Mouse (Mus musculus) embryonic facial prominence, embryonic 15.5 days (tissue): ENCODE data around the gene Mid1. TPM values are rescaled to one million over a fixed set of nuclear protein-coding genes. Genes with fewer than 3 reads are reported as not detected.

Experiments
- ATAC-seq: fragments of 200-750 bp; cut with Nextera tagmentation; 2 replicates; pipeline ENCODE4 v1.8.0; 2017; ENCODE audit warnings: low read depth, moderate TSS enrichment; ENCODE audit not compliant: insufficient number of reproducible peaks, low FRiP score, low TSS enrichment
- H3K27ac ChIP-seq: fragments of 300-500 bp; sonication (generic); replicated peaks from 2 replicates; pipeline ENCODE4 v1.5.1; 2015; ENCODE audit warnings: mild to moderate bottlenecking, inconsistent platforms
- H3K27me3 ChIP-seq: fragments of 300-500 bp; sonication (generic); 2 replicates; pipeline ENCODE4 v1.6.1; 2015; ENCODE audit warnings: inconsistent platforms
- H3K36me3 ChIP-seq: fragments of 300-500 bp; sonication (generic); 2 replicates; pipeline ENCODE4 v1.6.1; 2015; ENCODE audit warnings: mild to moderate bottlenecking, inconsistent platforms
- H3K4me1 ChIP-seq: fragments of 300-500 bp; sonication (generic); 2 replicates; pipeline ENCODE4 v1.6.1; 2015; ENCODE audit warnings: inconsistent platforms
- H3K4me2 ChIP-seq: fragments of 300-500 bp; sonication (generic); replicated peaks from 2 replicates; pipeline ENCODE4 v1.6.1; 2015; ENCODE audit warnings: mild to moderate bottlenecking, inconsistent platforms
- H3K4me3 ChIP-seq: fragments of 300-500 bp; sonication (generic); replicated peaks from 2 replicates; pipeline ENCODE4 v1.5.1; 2015; ENCODE audit warnings: mild to moderate bottlenecking, inconsistent platforms
- H3K9ac ChIP-seq: fragments of 300-500 bp; sonication (generic); 2 replicates; pipeline ENCODE4 v1.6.1; 2015; ENCODE audit warnings: inconsistent platforms
- H3K9me3 ChIP-seq: fragments of 300-500 bp; sonication (generic); replicated peaks from 2 replicates; pipeline ENCODE4 v1.6.1; 2016; ENCODE audit warnings: inconsistent platforms
- WGBS: fragments of 180-500 bp; shearing (Covaris S2); methylation state at CpG from one replicate; pipeline ENCODE4 v1.1.7; 2015; 5-methylcytosine and 5-hydroxymethylcytosine counted together
- polyA plus RNA-seq: library from polyadenylated mRNA; unstranded; fragments of >200 nt; fragmentation: Nextera tagmentation; extraction: Ambion mirVana; gene quantifications from 2 replicates; pipeline ENCODE4 v1.2.1, GENCODE M21; 2015

Gene Mid1
- 7.5 and 9.8 TPM in 2 replicates for polyA plus RNA-seq

- 16% methylated on average over 10 of the region's 10 CpGs for WGBS
- ATAC-seq: no peak
- H3K9ac ChIP-seq: no peak within 1 kb of the TSS
These were observed at the start of gene Mid1 for GRCm38 (mm10) chrX:169685131-169685530. Mid1 (plus strand) TSS chrX:169685199.

GRCm38 (mm10) chrX:169673056-169673455, 11.9 kb upstream of the Mid1 start:
- Histone ChIP-seq H3K27ac (no peak overlapping the region), H3K4me3 (no peak overlapping the region), H3K9me3 (no peaks in the 10 kb centered on the region), H3K4me2 (no peak overlapping the region), H3K9ac (no peak overlapping the region), H3K4me1 (no peaks in the 10 kb centered on the region), H3K27me3 (no peaks in the 10 kb centered on the region), H3K36me3 (no peaks in the 10 kb centered on the region)
- ATAC-seq: no peak

More at GRCm38 (mm10) chrX:169685131-169685530, at the start of gene Mid1:
- no peaks in the 10 kb centered on the region for H3K4me1 ChIP-seq
- peak within 1 kb of the TSS; percentile 37 for H3K4me3 ChIP-seq
- no peaks in the 10 kb centered on the region for H3K36me3 ChIP-seq
- no peaks in the 10 kb centered on the region for H3K27me3 ChIP-seq
- H3K9me3 ChIP-seq: no peaks in the 10 kb centered on the region
- peak within 1 kb of the TSS; percentile 43 for H3K4me2 ChIP-seq
- peak within 1 kb of the TSS; percentile 28; the same call in 1 of the 2 replicates for H3K27ac ChIP-seq

GRCm38 (mm10) chrX:169676313-169676712, 8.7 kb upstream of the Mid1 start:
- Histone ChIP-seq H3K27me3 (no peaks in the 10 kb centered on the region), H3K9ac (no peak overlapping the region), H3K9me3 (no peaks in the 10 kb centered on the region), H3K4me1 (no peaks in the 10 kb centered on the region), H3K4me2 (no peak overlapping the region), H3K36me3 (no peaks in the 10 kb centered on the region), H3K4me3 (no peak overlapping the region), H3K27ac (no peak overlapping the region)
- WGBS: 51% methylated on average over 4 of the region's 4 CpGs
- ATAC-seq: no peak

DNA sequence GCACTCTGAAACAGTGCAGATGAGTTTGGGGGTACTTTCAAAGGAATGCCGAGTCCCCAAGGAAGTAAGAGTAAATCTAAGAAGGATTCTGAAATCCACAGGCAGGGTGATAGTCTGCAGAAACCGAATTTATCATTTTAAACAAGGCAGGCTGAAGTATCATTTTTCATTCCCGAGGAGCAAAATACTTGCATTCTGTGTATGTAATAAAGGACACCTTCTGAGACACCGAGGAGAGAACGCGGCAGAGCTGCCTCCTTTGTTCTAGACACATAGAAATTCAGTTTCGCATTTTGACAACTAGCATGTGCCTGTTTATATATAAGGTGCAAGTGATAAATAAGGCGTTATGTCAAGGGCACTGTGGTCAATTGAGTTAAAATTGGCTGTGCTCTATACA, 732 bp downstream of the Mid1 start:
- Histone ChIP-seq H3K4me1 (no peaks in the 10 kb centered on the region), H3K27me3 (no peaks in the 10 kb centered on the region), H3K4me2 (peak overlapping the region; percentile 43), H3K27ac (0 out of 2 replicates have a peak overlapping the region, but pooled peaks have one; percentile 28), H3K9me3 (no peaks in the 10 kb centered on the region), H3K36me3 (no peaks in the 10 kb centered on the region), H3K9ac (no peak overlapping the region), H3K4me3 (peak overlapping the region; percentile 37)
- no peak for ATAC-seq
- WGBS: 25% methylated on average over 8 of the region's 8 CpGs

GRCm38 (mm10) chrX:169691217-169691616, 6.2 kb downstream of the Mid1 start:
- WGBS: 59% methylated on average over 2 of the region's 2 CpGs
- no peak for ATAC-seq
- H3K9ac ChIP-seq: no peak overlapping the region
- no peak overlapping the region for H3K4me2 ChIP-seq
- no peaks in the 10 kb centered on the region for H3K36me3 ChIP-seq
- no peaks in the 10 kb centered on the region for H3K4me1 ChIP-seq
- no peak overlapping the region for H3K4me3 ChIP-seq
- H3K9me3 ChIP-seq: no peaks in the 10 kb centered on the region
- no peaks in the 10 kb centered on the region for H3K27me3 ChIP-seq
- H3K27ac ChIP-seq: no peak overlapping the region

DNA sequence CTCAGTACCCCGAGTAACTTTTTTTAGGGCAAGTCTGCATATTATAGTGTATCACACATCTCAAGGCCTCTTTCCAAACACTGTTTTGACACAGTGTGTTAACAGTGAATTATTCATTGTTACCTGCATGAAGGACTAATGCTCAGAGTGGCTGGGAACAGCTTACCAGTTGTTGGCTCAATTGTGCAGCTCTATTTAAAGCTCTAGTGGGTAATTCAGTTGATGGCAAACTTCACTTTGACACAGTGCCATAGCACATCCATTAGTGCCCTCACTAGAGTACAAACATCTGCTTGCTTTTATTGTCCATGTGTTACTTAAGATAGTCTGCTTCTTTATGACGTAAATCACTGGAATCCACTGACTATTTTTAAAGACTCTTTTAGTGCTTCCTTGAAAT, 6.7 kb downstream of the Mid1 start:
- no peak overlapping the region for H3K4me2 ChIP-seq
- no peaks in the 10 kb centered on the region for H3K27me3 ChIP-seq
- ATAC-seq: no peak
- H3K4me1 ChIP-seq: no peaks in the 10 kb centered on the region
- H3K9me3 ChIP-seq: no peaks in the 10 kb centered on the region
- 71% methylated on average over 2 of the region's 2 CpGs for WGBS
- H3K27ac ChIP-seq: no peak overlapping the region
- H3K4me3 ChIP-seq: no peak overlapping the region
- H3K36me3 ChIP-seq: no peaks in the 10 kb centered on the region
- no peak overlapping the region for H3K9ac ChIP-seq

DNA sequence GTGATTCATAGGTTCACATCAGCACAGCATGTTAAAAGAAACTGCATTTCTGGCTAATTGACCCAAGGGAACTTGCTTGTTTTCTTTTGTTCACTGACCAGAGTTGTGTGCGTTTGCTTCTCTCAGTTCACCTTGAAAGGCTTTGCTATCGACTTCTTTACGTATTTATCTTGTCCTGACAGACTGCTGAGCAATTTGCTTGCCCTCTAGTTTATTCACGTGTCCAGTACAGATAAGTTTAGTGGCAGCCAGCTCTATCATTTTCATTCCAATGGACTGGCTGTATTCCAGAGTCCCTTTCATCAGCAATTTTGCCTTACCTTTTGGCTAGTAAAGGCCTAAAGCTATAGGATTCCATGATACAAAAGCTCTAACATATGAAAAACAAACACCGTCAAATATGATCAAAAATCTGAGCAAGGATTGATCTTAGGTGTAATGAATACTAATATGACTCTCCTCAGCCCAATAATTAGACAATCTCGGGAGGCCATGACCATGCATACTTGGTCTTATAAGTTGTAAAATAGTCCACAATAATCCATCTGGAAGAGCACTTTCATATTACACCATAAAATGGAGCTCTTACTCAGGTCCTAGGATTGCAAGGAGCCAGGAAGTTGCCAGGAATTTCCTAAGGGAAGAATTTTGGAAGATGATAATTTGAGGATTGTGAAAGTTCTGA, 7.4 kb downstream of the Mid1 start:
- ATAC-seq: no peak
- Histone ChIP-seq H3K9me3 (no peaks in the 10 kb centered on the region), H3K9ac (no peak overlapping the region), H3K27ac (no peak overlapping the region), H3K36me3 (no peaks in the 10 kb centered on the region), H3K4me1 (no peaks in the 10 kb centered on the region), H3K4me2 (no peak overlapping the region), H3K4me3 (no peak overlapping the region), H3K27me3 (no peaks in the 10 kb centered on the region)
- WGBS: 73% methylated on average over 6 of the region's 6 CpGs

DNA sequence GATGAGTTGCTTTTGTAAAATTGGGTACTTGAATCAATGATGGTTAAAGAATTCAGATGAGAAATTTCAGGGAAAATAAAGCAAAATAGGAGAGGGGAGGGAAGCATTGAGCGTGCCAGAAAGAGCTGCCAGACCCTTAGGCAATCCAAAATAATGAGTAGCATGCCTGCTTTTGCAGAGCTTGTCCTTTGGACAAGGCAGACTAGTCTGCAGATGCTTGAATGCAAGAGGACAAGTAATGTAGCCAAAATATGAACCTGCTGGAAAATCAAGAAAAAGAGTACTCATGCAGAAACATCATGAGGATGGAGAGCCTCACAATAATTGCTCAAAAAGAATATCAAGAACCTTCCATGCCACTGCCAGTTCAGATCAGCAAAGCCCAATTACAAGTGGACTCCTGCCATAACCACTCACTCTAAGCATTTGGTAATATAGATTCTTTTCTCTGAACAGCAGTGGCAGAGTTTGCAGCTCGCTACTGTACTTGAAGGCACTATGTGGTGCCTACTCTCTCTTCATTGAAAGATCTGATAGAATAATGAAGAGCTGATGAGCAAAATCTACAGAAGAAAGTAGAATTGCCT, 19.1 kb downstream of the Mid1 start:
- no peak overlapping the region for H3K27ac ChIP-seq
- 57% methylated on average over 2 of the region's 2 CpGs for WGBS
- ATAC-seq: no peak
- no peak overlapping the region for H3K4me3 ChIP-seq
- H3K27me3 ChIP-seq: no peaks in the 10 kb centered on the region
- H3K9me3 ChIP-seq: no peaks in the 10 kb centered on the region
- no peaks in the 10 kb centered on the region for H3K36me3 ChIP-seq
- H3K4me1 ChIP-seq: no peaks in the 10 kb centered on the region
- no peak overlapping the region for H3K4me2 ChIP-seq
- H3K9ac ChIP-seq: no peak overlapping the region

GRCm38 (mm10) chrX:169723511-169723910, 38.5 kb downstream of the Mid1 start:
- no peak overlapping the region for H3K9ac ChIP-seq
- H3K27me3 ChIP-seq: peaks cover 5% of the 10 kb centered on the region; the same call in 1 of the 2 replicates
- H3K4me3 ChIP-seq: no peak overlapping the region
- H3K4me2 ChIP-seq: no peak overlapping the region
- no peaks in the 10 kb centered on the region for H3K9me3 ChIP-seq
- no peaks in the 10 kb centered on the region for H3K4me1 ChIP-seq
- H3K27ac ChIP-seq: no peak overlapping the region
- ATAC-seq: no peak
- H3K36me3 ChIP-seq: no peaks in the 10 kb centered on the region
- WGBS: 70% methylated on average over 1 of the region's 1 CpGs

GRCm38 (mm10) chrX:169735387-169735969, 50.5 kb downstream of the Mid1 start:
- H3K4me2 ChIP-seq: no peak overlapping the region
- no peak overlapping the region for H3K4me3 ChIP-seq
- H3K9me3 ChIP-seq: no peaks in the 10 kb centered on the region
- WGBS: 46% methylated on average over 3 of the region's 3 CpGs
- H3K27ac ChIP-seq: no peak overlapping the region
- H3K27me3 ChIP-seq: 0 out of 2 replicates have a peak, but pooled peaks cover 2% of the 10 kb centered on the region
- H3K9ac ChIP-seq: no peak overlapping the region
- H3K4me1 ChIP-seq: no peaks in the 10 kb centered on the region
- no peaks in the 10 kb centered on the region for H3K36me3 ChIP-seq
- ATAC-seq: no peak

GRCm38 (mm10) chrX:169758001-169758400, 73.0 kb downstream of the Mid1 start:
- no peak overlapping the region for H3K4me2 ChIP-seq
- WGBS: 68% methylated on average over 3 of the region's 3 CpGs
- ATAC-seq: no peak

More at GRCm38 (mm10) chrX:169758001-169758400, 73.0 kb downstream of the Mid1 start:
- H3K27ac ChIP-seq: no peak overlapping the region
- no peak overlapping the region for H3K4me3 ChIP-seq
- H3K9me3 ChIP-seq: no peaks in the 10 kb centered on the region
- no peaks in the 10 kb centered on the region for H3K36me3 ChIP-seq
- H3K9ac ChIP-seq: no peak overlapping the region
- no peaks in the 10 kb centered on the region for H3K4me1 ChIP-seq
- 0 out of 2 replicates have a peak, but pooled peaks cover 6% of the 10 kb centered on the region for H3K27me3 ChIP-seq
